Mouse (Mus musculus): ENCODE measurements around the gene Grip1. TPM values are rescaled to one million over a fixed set of nuclear protein-coding genes. Genes with fewer than 3 reads are reported as not detected.

Grip1 gene
- polyA plus RNA-seq, 1 experiment from 2014 or later, result 5.4 TPM

GRCm38 (mm10) chr10:119722471-119722870, 268.8 kb downstream of the Grip1 start:
- Histone ChIP-seq H3K4me2 (replicated peaks; ENCODE audit: low read depth, low read length) (no peak overlapping the region), H3K27ac (ENCODE audit: low read depth, low read length) (no peak overlapping the region), H3K4me3 (ENCODE audit: low read length) (no peak overlapping the region), H3K36me3 (ENCODE audit: control insufficient read depth, insufficient read depth, low read length) (no peaks in the 10 kb centered on the region), H3K9me3 (ENCODE audit: control insufficient read depth, low read length) (no peaks in the 10 kb centered on the region), H3K4me1 (ENCODE audit: control insufficient read depth, insufficient read depth, low read length) (peaks cover 3% of the 10 kb centered on the region; the same call in 1 of the 2 replicates), H3K27me3 (ENCODE audit: control insufficient read depth, insufficient read depth, low read length) (no peaks in the 10 kb centered on the region), H3K9ac (ENCODE audit: low read depth, low read length) (no peak overlapping the region)
- 40% methylated on average over 2 of the region's 2 CpGs for whole genome bisulfite sequencing
- no peak for ATAC-seq (ENCODE audit: low FRiP score, low TSS enrichment)

GRCm38 (mm10) chr10:119723671-119724070, 270.0 kb downstream of the Grip1 start:
- 65% methylated on average over 9 of the region's 9 CpGs for WGBS
- Histone ChIP-seq H3K36me3 (ENCODE audit: control insufficient read depth, insufficient read depth, low read length) (no peaks in the 10 kb centered on the region), H3K9ac (ENCODE audit: low read depth, low read length) (no peak overlapping the region)

GRCm38 (mm10) chr10:119725363-119725762, 271.7 kb downstream of the Grip1 start:
- H3K4me1 ChIP-seq (ENCODE audit: control insufficient read depth, insufficient read depth, low read length), result peaks cover 3% of the 10 kb centered on the region; the same call in 1 of the 2 replicates
- no peak overlapping the region for H3K4me3 ChIP-seq (ENCODE audit: low read length)
- H3K9ac ChIP-seq (ENCODE audit: low read depth, low read length), result no peak overlapping the region
- no peak; the same call in 1 of the 2 replicates for ATAC-seq (ENCODE audit: low FRiP score, low TSS enrichment)
- WGBS, result 26% methylated on average over 5 of the region's 5 CpGs
- H3K36me3 ChIP-seq (ENCODE audit: control insufficient read depth, insufficient read depth, low read length), result no peaks in the 10 kb centered on the region
- no peak overlapping the region for H3K27ac ChIP-seq (ENCODE audit: low read depth, low read length)
- H3K4me2 ChIP-seq (replicated peaks; ENCODE audit: low read depth, low read length), result no peak overlapping the region
- H3K9me3 ChIP-seq (ENCODE audit: control insufficient read depth, low read length), result no peaks in the 10 kb centered on the region
- no peaks in the 10 kb centered on the region for H3K27me3 ChIP-seq (ENCODE audit: control insufficient read depth, insufficient read depth, low read length)

More at GRCm38 (mm10) chr10:119723671-119724070, 270.0 kb downstream of the Grip1 start:
- no peak for ATAC-seq (ENCODE audit: low FRiP score, low TSS enrichment)
- Histone ChIP-seq H3K4me3 (ENCODE audit: low read length) (no peak overlapping the region), H3K4me1 (ENCODE audit: control insufficient read depth, insufficient read depth, low read length) (peaks cover 3% of the 10 kb centered on the region; the same call in 1 of the 2 replicates), H3K27ac (ENCODE audit: low read depth, low read length) (no peak overlapping the region), H3K27me3 (ENCODE audit: control insufficient read depth, insufficient read depth, low read length) (no peaks in the 10 kb centered on the region), H3K9me3 (ENCODE audit: control insufficient read depth, low read length) (no peaks in the 10 kb centered on the region), H3K4me2 (replicated peaks; ENCODE audit: low read depth, low read length) (no peak overlapping the region)

- no peak for ATAC-seq (ENCODE audit: low FRiP score, low TSS enrichment)
- H3K4me1 ChIP-seq (ENCODE audit: control insufficient read depth, insufficient read depth, low read length), result peaks cover 3% of the 10 kb centered on the region; the same call in 1 of the 2 replicates
- 54% methylated on average over 7 of the region's 7 CpGs for WGBS
- no peaks in the 10 kb centered on the region for H3K27me3 ChIP-seq (ENCODE audit: control insufficient read depth, insufficient read depth, low read length)
- no peaks in the 10 kb centered on the region for H3K9me3 ChIP-seq (ENCODE audit: control insufficient read depth, low read length)
- H3K4me2 ChIP-seq (replicated peaks; ENCODE audit: low read depth, low read length), result no peak overlapping the region
- H3K9ac ChIP-seq (ENCODE audit: low read depth, low read length), result no peak overlapping the region
- no peaks in the 10 kb centered on the region for H3K36me3 ChIP-seq (ENCODE audit: control insufficient read depth, insufficient read depth, low read length)
- no peak overlapping the region for H3K4me3 ChIP-seq (ENCODE audit: low read length)
- no peak overlapping the region for H3K27ac ChIP-seq (ENCODE audit: low read depth, low read length)
Measured at GRCm38 (mm10) chr10:119725966-119726365, 272.3 kb downstream of the Grip1 start.

GRCm38 (mm10) chr10:119726921-119727320, 273.3 kb downstream of the Grip1 start:
- Histone ChIP-seq H3K4me2 (replicated peaks; ENCODE audit: low read depth, low read length) (no peak overlapping the region), H3K4me3 (ENCODE audit: low read length) (no peak overlapping the region), H3K4me1 (ENCODE audit: control insufficient read depth, insufficient read depth, low read length) (peaks cover 3% of the 10 kb centered on the region; the same call in 1 of the 2 replicates), H3K27me3 (ENCODE audit: control insufficient read depth, insufficient read depth, low read length) (no peaks in the 10 kb centered on the region), H3K9ac (ENCODE audit: low read depth, low read length) (no peak overlapping the region), H3K36me3 (ENCODE audit: control insufficient read depth, insufficient read depth, low read length) (no peaks in the 10 kb centered on the region), H3K9me3 (ENCODE audit: control insufficient read depth, low read length) (no peaks in the 10 kb centered on the region), H3K27ac (ENCODE audit: low read depth, low read length) (no peak overlapping the region)
- no peak for ATAC-seq (ENCODE audit: low FRiP score, low TSS enrichment)
- 88% methylated on average over 6 of the region's 6 CpGs for WGBS

GRCm38 (mm10) chr10:119730206-119730605, 276.6 kb downstream of the Grip1 start:
- Histone ChIP-seq H3K27me3 (ENCODE audit: control insufficient read depth, insufficient read depth, low read length) (no peaks in the 10 kb centered on the region), H3K4me3 (ENCODE audit: low read length) (no peak overlapping the region), H3K9ac (ENCODE audit: low read depth, low read length) (no peak overlapping the region), H3K4me1 (ENCODE audit: control insufficient read depth, insufficient read depth, low read length) (peaks cover 2% of the 10 kb centered on the region; the same call in 1 of the 2 replicates), H3K27ac (ENCODE audit: low read depth, low read length) (no peak overlapping the region), H3K4me2 (replicated peaks; ENCODE audit: low read depth, low read length) (no peak overlapping the region), H3K36me3 (ENCODE audit: control insufficient read depth, insufficient read depth, low read length) (no peaks in the 10 kb centered on the region), H3K9me3 (ENCODE audit: control insufficient read depth, low read length) (no peaks in the 10 kb centered on the region)
- ATAC-seq (ENCODE audit: low FRiP score, low TSS enrichment), result no peak
- 28% methylated on average over 5 of the region's 5 CpGs for WGBS

- Histone ChIP-seq H3K4me3 (ENCODE audit: low read length) (no peak overlapping the region), H3K9ac (ENCODE audit: low read depth, low read length) (no peak overlapping the region), H3K4me1 (ENCODE audit: control insufficient read depth, insufficient read depth, low read length) (no peaks in the 10 kb centered on the region), H3K4me2 (replicated peaks; ENCODE audit: low read depth, low read length) (no peak overlapping the region), H3K36me3 (ENCODE audit: control insufficient read depth, insufficient read depth, low read length) (no peaks in the 10 kb centered on the region), H3K27me3 (ENCODE audit: control insufficient read depth, insufficient read depth, low read length) (no peaks in the 10 kb centered on the region), H3K27ac (ENCODE audit: low read depth, low read length) (no peak overlapping the region), H3K9me3 (ENCODE audit: control insufficient read depth, low read length) (no peaks in the 10 kb centered on the region)
- no peak for ATAC-seq (ENCODE audit: low FRiP score, low TSS enrichment)
- 79% methylated on average over 19 of the region's 19 CpGs for WGBS
Measured at GRCm38 (mm10) chr10:119735011-119735992, 281.7 kb downstream of the Grip1 start.

GRCm38 (mm10) chr10:119739466-119739865, 285.8 kb downstream of the Grip1 start:
- Histone ChIP-seq H3K27ac (ENCODE audit: low read depth, low read length) (no peak overlapping the region), H3K27me3 (ENCODE audit: control insufficient read depth, insufficient read depth, low read length) (no peaks in the 10 kb centered on the region), H3K4me3 (ENCODE audit: low read length) (no peak overlapping the region), H3K4me1 (ENCODE audit: control insufficient read depth, insufficient read depth, low read length) (no peaks in the 10 kb centered on the region), H3K36me3 (ENCODE audit: control insufficient read depth, insufficient read depth, low read length) (no peaks in the 10 kb centered on the region), H3K9ac (ENCODE audit: low read depth, low read length) (no peak overlapping the region), H3K4me2 (replicated peaks; ENCODE audit: low read depth, low read length) (no peak overlapping the region), H3K9me3 (ENCODE audit: control insufficient read depth, low read length) (0 out of 2 replicates have a peak, but pooled peaks cover 3% of the 10 kb centered on the region)
- WGBS, result 89% methylated on average over 7 of the region's 7 CpGs
- ATAC-seq (ENCODE audit: low FRiP score, low TSS enrichment), result no peak

- Histone ChIP-seq H3K9ac (ENCODE audit: low read depth, low read length) (no peak overlapping the region), H3K4me1 (ENCODE audit: control insufficient read depth, insufficient read depth, low read length) (no peaks in the 10 kb centered on the region), H3K27me3 (ENCODE audit: control insufficient read depth, insufficient read depth, low read length) (no peaks in the 10 kb centered on the region), H3K36me3 (ENCODE audit: control insufficient read depth, insufficient read depth, low read length) (no peaks in the 10 kb centered on the region), H3K4me3 (ENCODE audit: low read length) (no peak overlapping the region), H3K4me2 (replicated peaks; ENCODE audit: low read depth, low read length) (no peak overlapping the region), H3K27ac (ENCODE audit: low read depth, low read length) (no peak overlapping the region), H3K9me3 (ENCODE audit: control insufficient read depth, low read length) (0 out of 2 replicates have a peak, but pooled peaks cover 3% of the 10 kb centered on the region)
- ATAC-seq (ENCODE audit: low FRiP score, low TSS enrichment), result no peak
- 83% methylated on average over 8 of the region's 8 CpGs for WGBS
Measured at GRCm38 (mm10) chr10:119742722-119743121, 289.1 kb downstream of the Grip1 start.

Measured in kidney, embryonic 14.5 days (tissue).